Mouse (Mus musculus) embryonic facial prominence, embryonic 12.5 days (tissue): ENCODE measurements around the gene Thrsp. TPM values are rescaled to one million over a fixed set of nuclear protein-coding genes. Genes with fewer than 3 reads are reported as not detected.
"Not testable (repeated sequence)": the region's sequence is repeated elsewhere in the genome, so short reads cannot be mapped to it uniquely, and the experiment has no call there.

Source experiments
- ATAC-seq: fragments of 200-750 bp; cut with Nextera tagmentation; 2 replicates; pipeline ENCODE4 v1.8.0; 2017; ENCODE audit not compliant: insufficient number of reproducible peaks, insufficient read depth, low FRiP score, low TSS enrichment
- H3K27ac ChIP-seq: fragments of 300-500 bp; sonication (generic); 2 replicates; pipeline ENCODE4 v1.5.1; 2016; ENCODE audit warnings: mild to moderate bottlenecking
- H3K27me3 ChIP-seq: fragments of 300-500 bp; sonication (generic); 2 replicates; pipeline ENCODE4 v1.6.1; 2016; ENCODE audit warnings: mild to moderate bottlenecking, moderate library complexity
- H3K36me3 ChIP-seq: fragments of 300-500 bp; sonication (generic); 2 replicates; pipeline ENCODE4 v1.6.1; 2016; ENCODE audit warnings: mild to moderate bottlenecking
- H3K4me1 ChIP-seq: fragments of 300-500 bp; sonication (generic); 2 replicates; pipeline ENCODE4 v1.6.1; 2016
- H3K4me2 ChIP-seq: fragments of 300-500 bp; sonication (generic); replicated peaks from 2 replicates; pipeline ENCODE4 v1.6.1; 2016; ENCODE audit warnings: mild to moderate bottlenecking, moderate library complexity
- H3K4me3 ChIP-seq: fragments of 300-500 bp; sonication (generic); 2 replicates; pipeline ENCODE4 v1.5.1; 2016; ENCODE audit warnings: mild to moderate bottlenecking
- H3K9ac ChIP-seq: fragments of 300-500 bp; sonication (generic); 2 replicates; pipeline ENCODE4 v1.6.1; 2016; ENCODE audit warnings: mild to moderate bottlenecking, moderate library complexity
- H3K9me3 ChIP-seq: fragments of 300-500 bp; sonication (generic); 2 replicates; pipeline ENCODE4 v1.6.1; 2016; ENCODE audit warnings: mild to moderate bottlenecking, moderate library complexity
- WGBS: fragments of 180-500 bp; shearing (Covaris S2); methylation state at CpG from one replicate; pipeline ENCODE4 v1.1.7; 2016; 5-methylcytosine and 5-hydroxymethylcytosine counted together
- polyA plus RNA-seq: library from polyadenylated mRNA; unstranded; fragments of >200 nt; fragmentation: Nextera tagmentation; extraction: Ambion mirVana; gene quantifications from 2 replicates; pipeline ENCODE4 v1.2.1, GENCODE M21; 2016

The Thrsp gene
- 0.28 and 0.49 TPM in 2 replicates for polyA plus RNA-seq

- Histone ChIP-seq H3K27me3 (no peaks in the 10 kb centered on the region), H3K27ac (no peak within 1 kb of the TSS), H3K4me1 (0 out of 2 replicates have a peak, but pooled peaks cover 4% of the 10 kb centered on the region), H3K9me3 (no peaks in the 10 kb centered on the region), H3K4me3 (no peak within 1 kb of the TSS), H3K4me2 (no peak within 1 kb of the TSS), H3K9ac (no peak within 1 kb of the TSS), H3K36me3 (peaks cover 3% of the 10 kb centered on the region; the same call in 1 of the 2 replicates)
- no peak for ATAC-seq
- WGBS, result 83% methylated on average over 25 of the region's 25 CpGs
Observed at GRCm38 (mm10) chr7:97416906-97417777, at the start of gene Thrsp. Gene Thrsp (minus strand): TSS chr7:97417730.

- Histone ChIP-seq H3K36me3 (no peaks in the 10 kb centered on the region), H3K27me3 (no peaks in the 10 kb centered on the region), H3K9me3 (no peaks in the 10 kb centered on the region), H3K27ac (no peak overlapping the region), H3K4me2 (no peak overlapping the region), H3K4me1 (no peaks in the 10 kb centered on the region; the same call in 1 of the 2 replicates), H3K9ac (no peak overlapping the region), H3K4me3 (no peak overlapping the region)
- ATAC-seq, result no peak
- 62% methylated on average over 3 of the region's 3 CpGs for WGBS
Observed at GRCm38 (mm10) chr7:97455577-97455976, 38.0 kb upstream of the Thrsp start.

- Histone ChIP-seq H3K4me3 (no peak overlapping the region), H3K27me3 (no peaks in the 10 kb centered on the region), H3K9me3 (no peaks in the 10 kb centered on the region), H3K9ac (no peak overlapping the region), H3K4me2 (no peak overlapping the region), H3K27ac (no peak overlapping the region), H3K4me1 (no peaks in the 10 kb centered on the region; the same call in 1 of the 2 replicates), H3K36me3 (no peaks in the 10 kb centered on the region)
- no peak for ATAC-seq
- 91% methylated on average over 10 of the region's 10 CpGs for WGBS
Observed at GRCm38 (mm10) chr7:97454795-97455194, 37.3 kb upstream of the Thrsp start.

GRCm38 (mm10) chr7:97453141-97453921, 35.8 kb upstream of the Thrsp start:
- H3K9me3 ChIP-seq, result no peaks in the 10 kb centered on the region
- peak overlapping the region; percentile 57 for H3K9ac ChIP-seq
- no peaks in the 10 kb centered on the region for H3K27me3 ChIP-seq
- no peaks in the 10 kb centered on the region for H3K36me3 ChIP-seq
- no peaks in the 10 kb centered on the region; the same call in 1 of the 2 replicates for H3K4me1 ChIP-seq
- H3K4me2 ChIP-seq, result peak overlapping the region; percentile 84
- H3K4me3 ChIP-seq, result peak overlapping the region; percentile 41
- 7% methylated on average over 27 of the region's 27 CpGs for WGBS
- 0 out of 2 replicates have a peak, but pooled peaks have one; percentile 43 for ATAC-seq
- 0 out of 2 replicates have a peak overlapping the region, but pooled peaks have one; percentile 11 for H3K27ac ChIP-seq

- no peak for ATAC-seq
- no peak overlapping the region for H3K4me2 ChIP-seq
- H3K9me3 ChIP-seq, result no peaks in the 10 kb centered on the region
- no peak overlapping the region for H3K27ac ChIP-seq
- H3K4me3 ChIP-seq, result no peak overlapping the region
- no peaks in the 10 kb centered on the region for H3K36me3 ChIP-seq
- no peaks in the 10 kb centered on the region for H3K27me3 ChIP-seq
- no peak overlapping the region for H3K9ac ChIP-seq
- WGBS, result 80% methylated on average over 6 of the region's 6 CpGs
- H3K4me1 ChIP-seq, result peaks cover 3% of the 10 kb centered on the region; the same call in 1 of the 2 replicates
Observed at GRCm38 (mm10) chr7:97452196-97452595, 34.7 kb upstream of the Thrsp start.

- H3K4me1 ChIP-seq, result peaks cover 10% of the 10 kb centered on the region; the same call in 1 of the 2 replicates
- H3K9me3 ChIP-seq, H3K4me2 ChIP-seq, ATAC-seq, H3K27me3 ChIP-seq, H3K36me3 ChIP-seq, H3K4me3 ChIP-seq, H3K27ac ChIP-seq, H3K9ac ChIP-seq: not testable (repeated sequence)
- 86% methylated on average over 2 of the region's 2 CpGs for WGBS
Observed at GRCm38 (mm10) chr7:97451023-97451422, 33.5 kb upstream of the Thrsp start, which contains the start of gene Kctd14. Gene Kctd14 (plus strand): TSS chr7:97451323.

- 48% methylated on average over 6 of the region's 6 CpGs for WGBS
- peaks cover 10% of the 10 kb centered on the region; the same call in 1 of the 2 replicates for H3K4me1 ChIP-seq
- H3K4me3 ChIP-seq, result no peak overlapping the region
- H3K36me3 ChIP-seq, result no peaks in the 10 kb centered on the region
- peak overlapping the region; percentile 80 for H3K27ac ChIP-seq
- H3K9me3 ChIP-seq, result no peaks in the 10 kb centered on the region
- no peak overlapping the region for H3K9ac ChIP-seq
- H3K4me2 ChIP-seq, result no peak overlapping the region
- no peak for ATAC-seq
- no peaks in the 10 kb centered on the region for H3K27me3 ChIP-seq
Observed at GRCm38 (mm10) chr7:97447050-97447531, 29.6 kb upstream of the Thrsp start.

GRCm38 (mm10) chr7:97446171-97446925, 28.8 kb upstream of the Thrsp start:
- no peaks in the 10 kb centered on the region for H3K27me3 ChIP-seq
- H3K36me3 ChIP-seq, result no peaks in the 10 kb centered on the region
- no peaks in the 10 kb centered on the region; the same call in 1 of the 2 replicates for H3K9me3 ChIP-seq
- no peak overlapping the region for H3K9ac ChIP-seq
- WGBS, result 18% methylated on average over 6 of the region's 6 CpGs
- peak; percentile 84 for ATAC-seq
- H3K4me1 ChIP-seq, result peaks cover 10% of the 10 kb centered on the region; the same call in 1 of the 2 replicates
- no peak overlapping the region for H3K4me3 ChIP-seq
- H3K4me2 ChIP-seq, result no peak overlapping the region
- H3K27ac ChIP-seq, result peak overlapping the region; percentile 80

GRCm38 (mm10) chr7:97438986-97439385, 21.5 kb upstream of the Thrsp start:
- no peaks in the 10 kb centered on the region for H3K27me3 ChIP-seq
- no peaks in the 10 kb centered on the region for H3K4me1 ChIP-seq
- no peaks in the 10 kb centered on the region; the same call in 1 of the 2 replicates for H3K9me3 ChIP-seq
- H3K36me3 ChIP-seq, result no peaks in the 10 kb centered on the region
- no peak overlapping the region for H3K4me2 ChIP-seq
- H3K27ac ChIP-seq, result no peak overlapping the region
- H3K4me3 ChIP-seq, result no peak overlapping the region
- no peak overlapping the region for H3K9ac ChIP-seq
- no peak for ATAC-seq

- Histone ChIP-seq H3K4me3 (no peak overlapping the region), H3K9me3 (no peaks in the 10 kb centered on the region), H3K4me1 (peaks cover 12% of the 10 kb centered on the region), H3K4me2 (no peak overlapping the region), H3K27ac (no peak overlapping the region), H3K9ac (no peak overlapping the region), H3K36me3 (no peaks in the 10 kb centered on the region), H3K27me3 (no peaks in the 10 kb centered on the region)
- WGBS, result 80% methylated on average over 10 of the region's 10 CpGs
- ATAC-seq, result no peak
Observed at GRCm38 (mm10) chr7:97434517-97434916, 17.0 kb upstream of the Thrsp start.

GRCm38 (mm10) chr7:97433517-97433916, 16.0 kb upstream of the Thrsp start:
- not testable (repeated sequence) for ATAC-seq, H3K27me3 ChIP-seq
- WGBS, result 74% methylated on average over 3 of the region's 3 CpGs

More at GRCm38 (mm10) chr7:97433517-97433916, 16.0 kb upstream of the Thrsp start:
- H3K27ac ChIP-seq, H3K4me3 ChIP-seq, H3K4me2 ChIP-seq, H3K36me3 ChIP-seq, H3K9ac ChIP-seq, H3K9me3 ChIP-seq: not testable (repeated sequence)
- H3K4me1 ChIP-seq, result peaks cover 13% of the 10 kb centered on the region
